Mouse (Mus musculus): Measurements from ENCODE around the gene Mad2l1bp. TPM values are rescaled to one million over a fixed set of nuclear protein-coding genes. Genes with fewer than 3 reads are reported as not detected.

The Mad2l1bp gene
- polyA plus RNA-seq, 1 experiment from 2014 or later, result 37.1 TPM

- ATAC-seq, result no peak
- Histone ChIP-seq H3K9ac (ENCODE audit: low read depth, low read length) (no peak overlapping the region), H3K27ac (ENCODE audit: low read length) (0 out of 2 replicates have a peak overlapping the region, but pooled peaks have one; percentile 13), H3K4me1 (ENCODE audit: control insufficient read depth, insufficient read depth, low read length) (peaks cover 8% of the 10 kb centered on the region; the same call in 1 of the 2 replicates), H3K4me3 (ENCODE audit: low read length) (no peak overlapping the region), H3K9me3 (ENCODE audit: control insufficient read depth, low read length) (no peaks in the 10 kb centered on the region), H3K27me3 (replicated peaks; ENCODE audit: control insufficient read depth, insufficient read depth, low read length) (no peaks in the 10 kb centered on the region), H3K4me2 (ENCODE audit: low read depth, low read length) (no peak overlapping the region), H3K36me3 (ENCODE audit: control insufficient read depth, insufficient read depth, low read length) (no peaks in the 10 kb centered on the region)
- WGBS, result 71% methylated on average over 8 of the region's 8 CpGs
Observed at GRCm38 (mm10) chr17:46102608-46103159, 50.7 kb downstream of the Mad2l1bp start.

GRCm38 (mm10) chr17:46101906-46102305 is 51.4 kb downstream of the Mad2l1bp start:
- H3K4me3 ChIP-seq (ENCODE audit: low read length), result no peak overlapping the region
- no peaks in the 10 kb centered on the region for H3K27me3 ChIP-seq (replicated peaks; ENCODE audit: control insufficient read depth, insufficient read depth, low read length)
- H3K36me3 ChIP-seq (ENCODE audit: control insufficient read depth, insufficient read depth, low read length), result no peaks in the 10 kb centered on the region
- H3K4me1 ChIP-seq (ENCODE audit: control insufficient read depth, insufficient read depth, low read length), result peaks cover 8% of the 10 kb centered on the region; the same call in 1 of the 2 replicates
- no peak overlapping the region for H3K4me2 ChIP-seq (ENCODE audit: low read depth, low read length)
- no peaks in the 10 kb centered on the region for H3K9me3 ChIP-seq (ENCODE audit: control insufficient read depth, low read length)
- no peak for ATAC-seq
- H3K27ac ChIP-seq (ENCODE audit: low read length), result peak overlapping the region; percentile 35; the same call in 1 of the 2 replicates
- 56% methylated on average over 9 of the region's 9 CpGs for WGBS
- H3K9ac ChIP-seq (ENCODE audit: low read depth, low read length), result no peak overlapping the region

DNA sequence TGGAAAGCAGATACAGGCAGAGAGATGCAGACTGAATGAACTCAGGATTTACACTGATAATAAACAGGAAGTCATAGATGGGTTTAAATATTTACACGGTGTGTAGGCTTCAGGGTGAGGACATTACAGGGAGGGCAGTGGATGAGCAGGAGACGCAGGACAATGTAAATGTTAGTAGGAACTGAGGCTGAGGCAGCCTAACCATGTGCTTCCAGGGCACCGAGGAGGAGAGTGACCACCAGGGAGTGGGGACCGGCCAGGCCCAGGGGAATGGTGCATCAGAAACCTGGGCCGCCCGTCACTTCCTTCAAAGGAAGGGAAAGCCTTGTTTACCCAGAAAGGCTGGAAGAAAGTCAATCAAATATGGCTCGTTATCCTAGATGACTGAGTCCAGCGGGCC is 54.8 kb downstream of the Mad2l1bp start:
- H3K9ac ChIP-seq (ENCODE audit: low read depth, low read length), result 0 out of 2 replicates have a peak overlapping the region, but pooled peaks have one; percentile 33

More for the DNA sequence above, 54.8 kb downstream of the Mad2l1bp start:
- H3K4me1 ChIP-seq (ENCODE audit: control insufficient read depth, insufficient read depth, low read length), result peaks cover 8% of the 10 kb centered on the region; the same call in 1 of the 2 replicates
- no peaks in the 10 kb centered on the region for H3K9me3 ChIP-seq (ENCODE audit: control insufficient read depth, low read length)
- H3K4me3 ChIP-seq (ENCODE audit: low read length), result no peak overlapping the region
- 32% methylated on average over 8 of the region's 8 CpGs for whole genome bisulfite sequencing
- no peak overlapping the region for H3K4me2 ChIP-seq (ENCODE audit: low read depth, low read length)
- peak overlapping the region; percentile 57 for H3K27ac ChIP-seq (ENCODE audit: low read length)
- no peaks in the 10 kb centered on the region for H3K27me3 ChIP-seq (replicated peaks; ENCODE audit: control insufficient read depth, insufficient read depth, low read length)
- H3K36me3 ChIP-seq (ENCODE audit: control insufficient read depth, insufficient read depth, low read length), result no peaks in the 10 kb centered on the region
- ATAC-seq, result peak; percentile 83

Other genes with a start within 250 kb of the Mad2l1bp start
- gene Vegfa, start 121.2 kb downstream of the Mad2l1bp start, polyA plus RNA-seq (2015; fragmentation: Nextera tagmentation; extraction: Ambion mirVana), result 2.7 and 3.3 TPM in 2 replicates
- gene Mrps18a, start 42.6 kb downstream of the Mad2l1bp start, polyA plus RNA-seq (2015; fragmentation: Nextera tagmentation; extraction: Ambion mirVana), result 159 and 164 TPM in 2 replicates
- gene Rsph9, start 9.3 kb downstream of the Mad2l1bp start, polyA plus RNA-seq (2015; fragmentation: Nextera tagmentation; extraction: Ambion mirVana), result 6.4 and 8.8 TPM in 2 replicates
- 25.3 and 29.2 TPM in 2 replicates for gene Gtpbp2, start 7.5 kb upstream of the Mad2l1bp start, polyA plus RNA-seq (2015; fragmentation: Nextera tagmentation; extraction: Ambion mirVana)
- 9.9 and 11.1 TPM in 2 replicates for gene Polh, start 49.1 kb upstream of the Mad2l1bp start, polyA plus RNA-seq (2015; fragmentation: Nextera tagmentation; extraction: Ambion mirVana)
- 24.8 and 26.7 TPM in 2 replicates for gene Xpo5, start 49.2 kb upstream of the Mad2l1bp start, polyA plus RNA-seq (2015; fragmentation: Nextera tagmentation; extraction: Ambion mirVana)
- gene Polr1c, start 94.5 kb upstream of the Mad2l1bp start, polyA plus RNA-seq (2015; fragmentation: Nextera tagmentation; extraction: Ambion mirVana), result 64.5 and 69.5 TPM in 2 replicates
- gene Yipf3, start 94.5 kb upstream of the Mad2l1bp start, polyA plus RNA-seq (2015; fragmentation: Nextera tagmentation; extraction: Ambion mirVana), result 122 and 123 TPM in 2 replicates
- 0.43 and 0.75 TPM in 2 replicates for gene Lrrc73, start 100.0 kb upstream of the Mad2l1bp start, polyA plus RNA-seq (2015; fragmentation: Nextera tagmentation; extraction: Ambion mirVana)
- 27.0 and 29.6 TPM in 2 replicates for gene Tjap1, start 129.5 kb upstream of the Mad2l1bp start, polyA plus RNA-seq (2015; fragmentation: Nextera tagmentation; extraction: Ambion mirVana)
- gene Dlk2, start 143.9 kb upstream of the Mad2l1bp start, polyA plus RNA-seq (2015; fragmentation: Nextera tagmentation; extraction: Ambion mirVana), result 0.54 and 0.69 TPM in 2 replicates
- 7.9 and 9.0 TPM in 2 replicates for gene Abcc10, start 174.8 kb upstream of the Mad2l1bp start, polyA plus RNA-seq (2015; fragmentation: Nextera tagmentation; extraction: Ambion mirVana)
- 2.3 and 2.8 TPM in 2 replicates for gene Zfp318, start 230.2 kb upstream of the Mad2l1bp start, polyA plus RNA-seq (2015; fragmentation: Nextera tagmentation; extraction: Ambion mirVana)